Mouse (Mus musculus): ENCODE results near the gene Fam118b. TPM values are rescaled to one million over a fixed set of nuclear protein-coding genes. Genes with fewer than 3 reads are reported as not detected.

The Fam118b gene
- total RNA-seq, 2 experiments from 2014 or later, result 22.4 to 24.4 TPM

GRCm38 (mm10) chr9:35200529-35201060, 67.0 kb downstream of the Fam118b start:
- intact Hi-C loops (cut with DNase I), result no loop called here

DNA sequence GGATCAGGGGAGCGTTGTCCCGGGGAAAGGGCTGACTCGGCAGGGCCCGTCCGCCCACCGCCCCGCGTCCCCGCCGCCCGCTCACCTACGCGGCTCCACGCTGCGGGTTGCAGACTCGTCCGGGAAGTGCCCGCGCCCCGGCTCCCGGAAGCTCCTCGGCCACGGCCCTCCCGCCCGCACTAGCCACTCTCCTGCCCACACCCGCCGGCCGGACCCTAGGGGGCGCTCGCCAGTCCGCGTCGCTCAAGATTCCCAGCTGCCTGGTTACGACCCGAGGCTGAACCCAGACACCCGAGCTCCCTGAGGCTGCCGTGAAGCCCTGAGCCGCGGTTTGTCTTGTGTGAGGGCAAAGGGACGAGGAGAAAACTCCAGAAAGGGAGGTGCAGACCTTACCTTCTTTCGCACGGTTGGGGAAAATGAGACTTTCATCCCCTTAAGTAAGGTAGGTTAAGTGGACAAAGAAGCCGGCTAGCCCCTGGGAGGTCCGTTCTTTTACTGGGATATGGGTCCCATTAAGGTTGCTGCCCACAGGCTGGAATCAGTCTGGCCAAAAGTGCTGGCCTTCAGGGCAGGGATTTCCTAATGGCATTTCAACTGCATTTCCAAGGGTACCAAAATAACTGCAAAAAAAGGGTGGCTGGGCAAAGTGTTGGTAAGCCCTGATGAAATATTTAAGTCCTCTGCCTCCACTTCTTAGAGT, 67.7 kb downstream of the Fam118b start, which contains the start of the genes Srpr and Tirap:
Gene Srpr, plus strand, starts transcription at position 404 of the 700 bp plus-strand sequence.
Gene Tirap, minus strand, starts transcription at position 520 of the 700 bp plus-strand sequence.
- DNase-seq (ENCODE audit: low spot score in 2 of 2), result peak; percentile 75 to 83
- intact Hi-C loops (cut with DNase I), result no loop called here

More at GRCm38 (mm10) chr9:35200529-35201060, 67.0 kb downstream of the Fam118b start:
- no peak for DNase-seq (ENCODE audit: low spot score in 2 of 2)

GRCm38 (mm10) chr9:35198945-35199771, 68.4 kb downstream of the Fam118b start:
- intact Hi-C loops (cut with DNase I), result no loop called here
- DNase-seq (ENCODE audit: low spot score in 2 of 2), result no peak

DNA sequence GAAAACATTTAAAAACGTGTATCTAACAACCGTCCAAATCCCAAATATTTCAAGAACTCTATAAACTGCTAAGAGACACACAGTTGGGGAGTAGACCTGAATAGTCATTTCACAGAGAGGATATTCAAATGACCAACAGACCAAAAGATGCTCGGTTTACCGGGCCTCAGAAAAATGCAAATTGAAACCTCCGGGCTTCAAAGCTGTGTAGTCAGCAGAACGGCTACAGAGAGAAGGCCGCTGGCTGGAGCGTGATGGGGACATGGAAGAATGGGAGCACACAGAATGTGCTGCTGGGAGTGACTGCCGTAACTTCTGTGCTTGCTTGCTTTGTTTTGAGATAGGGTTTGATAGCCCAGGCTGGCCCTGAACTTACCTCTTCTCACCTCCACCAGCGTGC, 69.3 kb downstream of the Fam118b start:
- DNase-seq (ENCODE audit: low spot score in 2 of 2), result no peak
- intact Hi-C loops (cut with DNase I), result no loop called here

GRCm38 (mm10) chr9:35197625-35198024, 70.0 kb downstream of the Fam118b start:
- intact Hi-C loops (cut with DNase I), result no loop called here
- no peak for DNase-seq (ENCODE audit: low spot score in 2 of 2)

GRCm38 (mm10) chr9:35194048-35194447, 73.6 kb downstream of the Fam118b start:
- intact Hi-C loops (cut with DNase I), result no loop called here

DNA sequence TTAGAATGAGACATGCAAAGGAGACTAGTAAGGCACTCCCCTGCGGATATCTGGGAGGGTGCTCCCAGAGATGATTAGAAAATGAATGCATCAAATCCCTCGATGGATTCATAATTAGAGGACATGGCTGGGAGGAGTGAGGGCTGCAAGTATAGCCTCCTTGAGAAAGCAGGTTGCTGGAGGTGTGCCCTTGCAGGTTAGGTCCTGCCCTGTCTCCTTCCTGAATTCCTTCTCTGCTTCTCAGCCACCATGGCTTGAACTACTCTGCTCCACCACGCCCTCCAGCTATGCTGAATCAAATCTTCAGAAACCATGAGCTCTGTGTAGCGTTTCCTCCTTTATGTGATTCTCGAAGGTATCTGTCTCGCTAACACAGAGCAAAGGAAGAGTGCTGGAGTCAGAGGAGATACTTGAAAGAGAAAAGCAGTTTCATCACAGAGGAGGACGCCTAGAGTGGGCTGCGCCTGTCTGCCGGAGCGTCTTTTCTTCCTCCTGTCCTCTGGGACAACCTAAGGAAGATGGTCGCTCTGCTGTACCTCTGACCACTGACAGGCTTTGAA, 74.5 kb downstream of the Fam118b start:
- intact Hi-C loops (cut with DNase I), result no loop called here
- DNase-seq (ENCODE audit: low spot score in 2 of 2), result no peak

More at GRCm38 (mm10) chr9:35194048-35194447, 73.6 kb downstream of the Fam118b start:
- DNase-seq (ENCODE audit: low spot score in 2 of 2), result no peak

GRCm38 (mm10) chr9:35188700-35189099, 78.9 kb downstream of the Fam118b start:
- peak; percentile 64 for DNase-seq (ENCODE audit: low spot score in 2 of 2)
- intact Hi-C loops (cut with DNase I), result no loop called here

GRCm38 (mm10) chr9:35187351-35187903, 80.2 kb downstream of the Fam118b start:
- intact Hi-C loops (cut with DNase I), result no loop called here
- no peak for DNase-seq (ENCODE audit: low spot score in 2 of 2)

DNA sequence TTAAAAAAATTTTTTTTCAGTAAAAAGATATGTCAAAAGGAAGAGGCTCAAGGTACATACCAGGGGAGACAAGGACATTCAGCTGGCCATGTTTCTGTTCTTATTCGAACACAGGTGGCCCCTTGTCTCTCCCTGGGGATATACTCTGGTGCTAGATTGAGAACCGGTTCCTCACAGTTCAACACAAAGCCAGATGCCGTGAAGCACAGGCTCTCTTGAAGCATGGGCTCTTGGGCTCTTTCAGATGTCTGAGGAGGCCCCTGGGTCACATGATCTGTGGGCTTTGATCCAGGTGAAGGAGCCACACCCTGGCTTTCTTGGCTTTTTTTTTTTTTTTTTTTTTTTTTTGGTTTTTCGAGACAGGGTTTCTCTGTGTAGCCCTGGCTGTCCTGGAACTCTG, 81.2 kb downstream of the Fam118b start:
- DNase-seq (ENCODE audit: low spot score in 2 of 2), result no peak
- intact Hi-C loops (cut with DNase I), result no loop called here

GRCm38 (mm10) chr9:35183359-35183758, 84.2 kb downstream of the Fam118b start:
- DNase-seq (ENCODE audit: low spot score in 2 of 2), result no peak
- intact Hi-C loops (cut with DNase I), result no loop called here

- DNase-seq (ENCODE audit: low spot score in 2 of 2), result no peak
- intact Hi-C loops (cut with DNase I), result no loop called here
These were observed 84.8 kb downstream of the Fam118b start for GRCm38 (mm10) chr9:35182832-35183231.

- no peak for DNase-seq (ENCODE audit: low spot score in 2 of 2)
- intact Hi-C loops (cut with DNase I), result no loop called here
These were observed 91.4 kb downstream of the Fam118b start for GRCm38 (mm10) chr9:35176124-35176659.

DNA sequence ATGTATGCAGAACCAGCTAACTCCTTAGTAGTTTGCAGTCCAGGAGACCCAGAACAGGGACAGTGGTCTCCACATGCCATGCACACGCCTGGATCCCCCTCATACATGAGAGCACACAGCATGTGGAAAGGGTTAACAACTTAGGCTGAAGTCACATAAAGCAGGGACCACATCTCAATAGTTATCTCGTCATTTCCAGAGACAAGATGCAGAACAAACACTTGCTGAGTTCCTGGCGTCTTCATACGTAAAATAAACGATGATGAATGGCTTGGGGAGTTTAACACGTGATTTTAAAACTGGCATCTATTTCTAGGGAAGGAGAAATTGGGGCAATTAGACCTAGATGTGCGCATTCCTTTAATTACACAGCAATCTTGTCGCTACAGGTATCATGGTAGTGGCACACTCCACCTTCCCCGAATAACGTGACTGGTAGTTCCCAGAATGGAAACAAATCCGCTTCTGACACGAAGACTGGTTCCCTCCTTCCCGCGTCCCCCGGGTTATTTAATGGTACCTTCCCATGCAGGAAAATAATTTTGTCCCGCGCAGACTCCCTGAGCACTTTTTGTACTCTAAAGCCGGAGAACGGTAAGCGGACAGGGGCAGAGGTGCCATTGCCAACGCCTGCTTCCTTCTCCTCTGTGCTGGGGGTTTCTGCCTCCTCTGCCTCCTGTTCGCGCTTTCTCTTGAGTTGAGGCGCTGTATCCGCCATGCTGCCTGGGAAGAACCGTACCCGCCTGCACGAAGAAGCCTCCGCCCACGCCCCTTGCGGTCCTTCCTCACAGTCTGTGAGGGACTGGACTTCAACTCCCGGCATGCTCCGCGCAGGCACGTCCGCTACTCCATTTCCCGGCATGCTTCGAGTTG, 92.1 kb downstream of the Fam118b start, which contains the start of gene Dcps:
Gene Dcps, minus strand, starts transcription at position 811 of the 873 bp plus-strand sequence.
- intact Hi-C loops (cut with DNase I), result no loop called here
- peak; percentile 95 to 96 for DNase-seq (ENCODE audit: low spot score in 2 of 2)

DNA sequence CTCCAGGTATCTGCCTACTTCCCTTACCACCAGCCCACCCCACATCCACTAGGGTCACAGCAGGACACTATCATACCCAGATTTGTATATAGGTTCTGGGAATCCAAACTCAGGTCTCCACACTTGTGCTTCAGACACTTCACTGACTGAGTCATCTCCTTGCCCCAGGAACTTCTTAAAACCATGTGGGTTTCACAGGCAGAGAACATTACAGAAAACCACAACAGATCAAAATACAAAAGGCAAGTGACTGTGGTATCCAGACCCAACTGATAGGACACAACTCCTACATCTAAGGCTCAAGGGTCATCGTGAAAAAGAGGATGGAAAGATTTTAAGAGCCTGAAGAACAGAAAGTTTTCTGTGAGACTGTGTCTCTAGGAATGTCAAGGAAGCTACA, 94.3 kb downstream of the Fam118b start:
- intact Hi-C loops (cut with DNase I), result no loop called here

GRCm38 (mm10) chr9:35170071-35170470, 97.5 kb downstream of the Fam118b start:
- intact Hi-C loops (cut with DNase I), result no loop called here
- no peak for DNase-seq (ENCODE audit: low spot score in 2 of 2)

More for the DNA sequence above, 94.3 kb downstream of the Fam118b start:
- DNase-seq (ENCODE audit: low spot score in 2 of 2), result no peak

Measured in left cerebral cortex, postnatal 14 days (tissue).